Mouse (Mus musculus): ENCODE measurements around the gene Acly. TPM values are rescaled to one million over a fixed set of nuclear protein-coding genes. Genes with fewer than 3 reads are reported as not detected.

The Acly gene
- total and polyA plus RNA-seq, 3 experiments: 213 to 277 (median 246) TPM

- TF ChIP-seq IRF4 (IDR thresholded peaks at IDR 0.05; ENCODE audit: low read depth, low read length) (0 out of 2 replicates have a peak, but pooled peaks have one; percentile 22), ZNF384 (IDR thresholded peaks at IDR 0.05; ENCODE audit: low read depth, low read length) (no peak), POLR2AphosphoS2 (IDR thresholded peaks at IDR 0.05; ENCODE audit: low read depth, low read length) (peak; percentile 89), JUND (conservative IDR thresholded peaks at IDR 0.05; ENCODE audit: low read depth, low read length) (no peak), MXI1 (IDR thresholded peaks at IDR 0.05; ENCODE audit: low read depth, low read length) (peak; percentile 86), MAZ (IDR thresholded peaks at IDR 0.05; ENCODE audit: low read depth, low read length) (0 out of 2 replicates have a peak, but pooled peaks have one; percentile 65), BHLHE40 (IDR thresholded peaks at IDR 0.05; ENCODE audit: low read depth, low read length) (peak; percentile 29; the same call in 1 of the 2 replicates), ZC3H11A (IDR thresholded peaks at IDR 0.05; ENCODE audit: low read depth, low read length) (no peak), UBTF (IDR thresholded peaks at IDR 0.05; ENCODE audit: low read depth, low read length) (peak; percentile 89), TCF12 (IDR thresholded peaks at IDR 0.05; ENCODE audit: low read depth, low read length) (peak; percentile 86), SMC3 (IDR thresholded peaks at IDR 0.05; ENCODE audit: low read depth, low read length) (no peak), USF2 (conservative IDR thresholded peaks at IDR 0.05; ENCODE audit: low read depth, low read length) (no peak), MAFK (IDR thresholded peaks at IDR 0.05; ENCODE audit: insufficient replicate concordance, low read length) (no peak), CTCF (conservative IDR thresholded peaks at IDR 0.05 in 1 of 2, IDR thresholded peaks at IDR 0.05 in 1 of 2; ENCODE audit: low read depth in 2 of 2, low read length in 2 of 2) (no peak), GABPA (IDR thresholded peaks at IDR 0.05; ENCODE audit: insufficient replicate concordance, low read depth, low read length) (no peak), HCFC1 (IDR thresholded peaks at IDR 0.05; ENCODE audit: low read depth, low read length) (peak; percentile 61)
These were observed 86.9 kb downstream of the Acly start (continued) for GRCm38 (mm10) chr11:100440691-100441522.

- Histone ChIP-seq H3K27me3 (replicated peaks) (no peaks in the 10 kb centered on the region), H3K4me1 (ENCODE audit: control insufficient read depth in 1 of 2, insufficient read depth in 2 of 2) (peaks cover 12 to 17% of the 10 kb centered on the region in 2 experiments), H3K9ac (ENCODE audit: insufficient read depth, low read depth) (no peak overlapping the region), H3K9me3 (replicated peaks; ENCODE audit: low read length) (no peaks in the 10 kb centered on the region), H3K4me3 (replicated peaks in 1 of 3; ENCODE audit: low read depth in 2 of 3, low read length in 2 of 3, poor library complexity in 1 of 3) (no peak overlapping the region), H3K36me3 (replicated peaks in 1 of 2; ENCODE audit: control insufficient read depth in 1 of 2, insufficient read depth in 1 of 2, low read length in 1 of 2) (peaks cover 19 to 52% of the 10 kb centered on the region in 2 experiments), H3K79me2 (replicated peaks; ENCODE audit: control insufficient read depth, extremely low read depth, insufficient read depth, poor library complexity, severe bottlenecking) (no peaks in the 10 kb centered on the region), H3K27ac (ENCODE audit: insufficient read depth, low read depth) (no peak overlapping the region), H3K4me2 (ENCODE audit: insufficient read depth, low read depth, poor library complexity, severe bottlenecking) (no peak overlapping the region)
- dilution Hi-C loops (cut with MboI; ENCODE audit: extremely low pct_ligation_motif_present, extremely low pct_unique_long_range_greater_than_20kb, low sequenced_read_pairs): no loop called here
- no peak for DNase-seq (ENCODE audit: extremely low read depth)
- TF ChIP-seq USF1 (IDR thresholded peaks at IDR 0.05; ENCODE audit: low read depth, low read length) (no peak), MAX (IDR thresholded peaks at IDR 0.05; ENCODE audit: low read length) (no peak), KAT2A (IDR thresholded peaks at IDR 0.05; ENCODE audit: insufficient replicate concordance, low read length) (no peak), ZMIZ1 (IDR thresholded peaks at IDR 0.05; ENCODE audit: low read depth, low read length) (no peak), RCOR1 (conservative IDR thresholded peaks at IDR 0.05; ENCODE audit: low read depth, low read length) (no peak), NELFE (IDR thresholded peaks at IDR 0.05; ENCODE audit: low read depth, low read length) (no peak), POLR2A (IDR thresholded peaks at IDR 0.05; ENCODE audit: low read depth, low read length) (no peak), ZC3H11A (IDR thresholded peaks at IDR 0.05; ENCODE audit: low read depth, low read length) (no peak), SMC3 (IDR thresholded peaks at IDR 0.05; ENCODE audit: low read depth, low read length) (no peak), RAD21 (IDR thresholded peaks at IDR 0.05; ENCODE audit: low read depth, low read length) (no peak), IRF4 (IDR thresholded peaks at IDR 0.05; ENCODE audit: low read depth, low read length) (no peak), E2F4 (IDR thresholded peaks at IDR 0.05; ENCODE audit: insufficient replicate concordance, low read depth, low read length) (no peak), SIN3A (IDR thresholded peaks at IDR 0.05; ENCODE audit: low read length) (no peak), MYC (IDR thresholded peaks at IDR 0.05; ENCODE audit: low read depth, low read length) (no peak), GABPA (IDR thresholded peaks at IDR 0.05; ENCODE audit: insufficient replicate concordance, low read depth, low read length) (no peak), ZNF384 (IDR thresholded peaks at IDR 0.05; ENCODE audit: low read depth, low read length) (no peak), CTCF (conservative IDR thresholded peaks at IDR 0.05 in 1 of 2, IDR thresholded peaks at IDR 0.05 in 1 of 2; ENCODE audit: low read depth in 2 of 2, low read length in 2 of 2) (no peak)
- in situ Hi-C loops (cut with MboI; ENCODE audit: low pct_ligation_motif_present, low pct_unique_long_range_greater_than_20kb, low sequenced_read_pairs): no loop called here
These were observed 89.9 kb downstream of the Acly start for GRCm38 (mm10) chr11:100437901-100438300.

All from CH12.LX (cell line).